Mouse (Mus musculus): ENCODE data around the gene Clns1a.

Gene Clns1a

DNA sequence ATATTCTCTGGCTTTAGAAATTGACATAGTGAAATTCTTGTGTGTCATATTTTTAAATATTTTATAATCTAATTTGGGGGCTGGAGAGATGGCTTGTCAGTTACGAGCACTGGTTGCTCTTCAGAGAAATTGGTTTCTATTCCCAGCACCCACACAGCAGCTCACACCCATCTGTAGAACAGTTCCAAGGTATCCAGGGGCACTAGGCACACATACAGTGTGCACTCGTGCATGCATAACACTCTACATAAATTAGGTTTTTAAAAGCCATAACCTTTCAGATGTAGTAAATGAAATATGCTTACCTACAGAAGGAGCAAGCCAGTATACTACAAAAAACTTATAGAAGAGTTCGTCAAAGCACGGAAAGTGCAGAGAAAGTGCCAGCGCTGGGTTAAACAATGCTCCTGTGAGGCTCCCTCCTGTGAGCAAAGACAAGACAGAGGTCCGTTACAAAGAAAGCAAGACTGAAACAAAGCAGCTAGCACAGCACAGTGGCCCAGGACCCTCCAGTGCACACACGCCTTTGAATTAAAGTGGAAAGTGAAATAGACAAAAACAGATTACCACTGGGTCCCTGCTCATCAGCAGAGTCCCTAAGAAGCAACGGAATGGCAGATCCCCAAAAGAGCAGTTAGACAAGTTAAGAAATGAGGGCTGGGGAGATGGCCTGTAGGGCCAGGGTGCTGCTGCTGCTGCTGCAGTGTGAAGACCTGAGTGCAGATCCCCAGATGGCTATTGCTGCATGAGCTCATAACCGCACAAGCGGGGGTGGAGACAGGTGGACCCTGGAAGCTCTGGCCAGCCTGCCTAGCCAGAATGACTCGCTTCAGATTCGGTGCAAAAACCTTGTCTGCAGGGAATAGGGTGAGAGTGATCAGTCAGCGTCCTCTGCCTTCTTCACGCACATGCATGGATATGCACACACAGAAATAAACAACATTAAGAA, 32.5 kb downstream of the Clns1a start:
- no peak for DNase-seq

DNA sequence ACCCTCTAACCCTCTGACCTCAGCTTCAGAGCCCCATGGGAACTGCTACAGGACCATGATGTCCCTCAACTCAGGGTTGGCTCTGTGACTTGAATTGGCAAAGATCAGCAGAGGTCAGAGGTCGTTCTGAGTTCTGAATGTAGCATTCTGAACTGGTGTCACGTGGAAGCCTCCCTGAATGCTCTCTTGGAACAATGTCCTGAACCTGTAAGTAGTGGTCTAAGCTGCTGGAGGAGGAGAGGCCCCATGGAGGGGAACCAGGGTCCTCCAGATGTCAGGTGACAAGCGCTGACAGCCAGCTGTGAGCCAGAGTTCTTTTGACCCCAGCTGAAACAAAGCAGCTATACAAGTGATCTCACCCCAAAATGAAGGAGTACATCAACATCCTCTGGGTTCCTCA, 34.0 kb downstream of the Clns1a start:
- no peak for DNase-seq

DNA sequence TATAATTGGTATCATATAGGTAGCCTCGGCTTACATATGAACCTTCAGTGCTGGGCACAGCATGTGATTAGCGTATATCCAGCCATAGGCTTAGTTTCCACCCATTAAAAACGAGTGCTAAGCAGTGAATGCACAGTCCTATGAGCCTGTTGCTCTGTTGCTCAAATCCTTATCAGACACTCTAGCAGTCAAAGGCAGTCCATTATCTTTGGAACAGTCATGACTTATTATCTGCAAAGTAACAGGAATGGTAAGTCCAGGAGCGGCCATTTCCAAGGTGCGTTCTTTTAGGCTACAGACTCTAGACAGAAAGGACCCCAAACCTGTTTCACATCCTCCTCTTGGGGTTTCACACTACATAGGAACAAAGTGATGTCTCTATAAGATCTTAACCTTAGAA, 37.2 kb downstream of the Clns1a start:
- no peak for DNase-seq

DNA sequence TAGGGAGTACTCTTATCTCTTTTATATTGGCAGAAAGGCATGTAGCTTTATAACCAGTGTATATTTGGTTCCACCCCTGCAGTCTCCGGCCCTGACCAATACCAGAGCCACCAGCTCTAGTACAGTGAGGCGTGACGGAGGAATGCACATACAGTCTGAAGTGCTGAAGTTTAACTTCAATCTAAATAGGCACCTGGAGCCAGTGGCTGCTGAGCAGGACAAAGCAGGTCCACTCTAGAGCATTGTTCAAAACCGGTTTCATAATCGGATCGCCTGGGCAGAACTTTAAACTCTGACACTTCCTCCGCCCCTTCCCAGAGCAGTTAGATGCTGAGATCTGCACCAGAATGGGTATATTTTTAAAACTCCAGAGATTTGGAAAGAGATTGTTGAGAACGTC, 38.6 kb downstream of the Clns1a start:
- no peak for DNase-seq

DNA sequence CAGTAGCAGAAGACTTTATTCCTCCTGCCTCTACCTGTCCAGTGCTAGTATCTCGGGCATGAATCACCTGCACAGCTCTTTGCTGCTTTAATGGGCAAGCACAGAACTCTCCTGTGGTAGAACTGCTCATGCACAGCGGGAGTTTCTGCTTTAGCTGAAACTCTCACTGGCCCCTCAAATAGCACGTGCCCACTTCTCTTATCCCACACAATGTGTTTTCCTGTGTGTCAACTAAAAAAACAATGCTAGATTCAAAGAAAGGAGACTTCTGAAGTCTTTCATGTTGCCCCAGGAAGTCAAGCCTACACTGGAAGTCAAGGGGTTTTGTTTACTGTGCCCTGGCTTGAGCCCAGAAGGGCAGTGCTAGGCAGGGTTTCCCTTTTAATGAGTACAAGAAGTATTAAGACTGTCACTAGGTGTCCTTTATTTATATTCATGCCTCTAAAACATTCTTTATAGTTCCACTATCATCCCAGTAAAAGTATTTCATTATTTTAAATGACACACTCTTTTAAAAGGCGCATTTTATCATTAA, 39.5 kb downstream of the Clns1a start:
- DNase-seq = no peak

DNA sequence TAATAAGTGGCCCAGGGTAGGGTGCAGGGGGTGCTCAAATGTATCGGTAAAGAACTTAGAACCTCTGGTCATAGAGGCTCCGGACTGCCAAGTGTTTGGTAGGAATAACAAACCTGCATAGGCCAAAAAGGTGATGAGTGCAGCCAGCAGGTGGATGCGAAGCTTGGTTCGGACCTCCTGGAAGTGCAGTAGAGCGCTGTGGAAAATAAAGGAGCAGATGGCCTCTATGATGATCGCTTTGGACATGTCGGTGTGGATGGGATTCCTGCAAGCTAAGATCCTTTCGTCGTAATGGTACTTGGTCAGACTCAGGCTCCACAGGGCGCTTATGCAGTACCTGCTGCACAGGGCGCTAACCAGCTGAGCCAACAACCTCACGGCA, 40.8 kb downstream of the Clns1a start:
- DNase-seq = no peak

DNA sequence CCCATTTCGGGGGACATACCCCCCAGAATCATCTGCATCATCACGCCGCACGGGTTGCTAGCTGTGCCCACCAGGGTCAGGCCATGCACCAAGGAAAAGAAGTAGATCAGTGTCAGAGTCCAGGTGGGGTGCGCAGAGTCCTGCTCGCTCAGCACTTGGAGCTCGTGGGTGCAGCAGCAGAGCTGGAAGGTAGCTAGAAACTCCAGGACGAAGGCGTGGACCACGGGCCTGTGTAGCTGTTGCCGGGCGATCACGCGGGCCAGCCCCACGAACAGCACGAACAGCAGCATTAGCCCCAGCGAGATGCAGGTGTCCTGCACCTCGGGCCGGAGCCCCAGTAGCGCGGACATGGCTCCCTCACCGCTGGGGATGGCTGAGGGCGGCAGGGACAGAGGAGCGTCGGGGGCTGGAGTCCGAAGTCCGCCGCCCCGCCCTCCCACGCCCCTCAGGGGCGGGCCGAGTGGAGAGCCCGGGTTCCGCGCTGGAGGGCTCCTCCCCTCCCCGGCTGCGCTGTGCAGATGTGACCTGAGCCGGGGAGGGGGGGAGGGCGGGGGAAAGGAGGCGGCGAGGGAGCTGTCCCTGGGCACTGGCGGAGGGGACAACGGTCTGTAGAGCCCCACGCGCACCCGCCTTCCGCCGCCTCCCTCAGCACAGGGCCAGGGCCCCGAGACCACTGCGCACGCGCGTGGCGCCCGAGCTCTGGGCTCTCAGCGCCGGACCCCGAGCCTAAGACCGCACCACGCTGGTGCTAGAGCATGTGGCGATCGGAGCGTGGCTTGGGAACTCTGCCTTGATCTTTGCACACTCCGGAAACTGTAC, 41.4 kb downstream of the Clns1a start, which contains the start of gene Aqp11:
Gene Aqp11, minus strand, starts transcription at position 652 of the 819 bp plus-strand sequence.
- DNase-seq = peak; percentile 75 to 84

DNA sequence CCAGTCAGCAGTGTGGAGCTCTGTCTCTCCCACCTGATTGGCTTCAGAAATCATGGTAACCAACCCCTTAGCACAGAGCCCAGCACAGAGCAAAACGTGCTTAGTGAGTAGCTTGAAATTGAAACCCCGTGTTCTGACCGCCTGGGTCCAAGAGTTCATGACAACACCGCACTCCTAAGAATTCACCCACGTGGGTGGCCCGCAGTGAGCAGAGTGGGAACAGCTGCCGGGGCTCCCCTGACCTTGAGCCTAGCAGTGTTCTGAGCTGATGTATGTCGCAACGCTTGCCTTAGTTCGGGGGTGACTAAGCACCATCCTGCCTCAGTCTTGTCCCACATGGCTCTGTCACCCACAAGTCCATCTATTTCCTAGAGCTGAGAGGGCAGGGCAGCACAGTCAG, 44.5 kb downstream of the Clns1a start:
- no peak for DNase-seq

DNA sequence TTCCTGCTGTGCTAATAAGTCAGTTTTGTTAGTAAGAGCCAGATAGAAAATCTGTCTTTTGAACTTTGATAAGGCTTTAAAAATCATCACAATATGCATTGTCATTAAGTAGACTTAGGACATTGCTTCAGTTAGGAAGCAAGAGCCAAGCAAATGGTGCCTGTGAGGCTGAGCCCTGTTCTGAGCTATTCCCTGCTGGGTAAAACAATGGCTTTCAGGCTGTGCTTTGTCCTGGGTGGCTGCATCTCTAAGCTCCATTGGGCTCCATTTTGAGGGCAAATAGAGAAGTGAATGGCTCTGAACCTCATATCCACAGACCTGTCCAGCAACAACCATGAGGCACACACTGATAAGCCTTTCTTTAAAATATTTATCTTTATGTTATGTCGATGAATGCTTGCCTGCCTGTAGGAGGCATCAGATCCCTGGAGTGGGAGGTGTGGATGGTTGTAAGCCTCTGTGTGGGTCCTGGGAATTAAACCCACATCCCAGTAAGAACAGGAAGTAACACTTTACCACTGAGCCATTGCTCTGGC, 45.4 kb downstream of the Clns1a start:
- DNase-seq = no peak

DNA sequence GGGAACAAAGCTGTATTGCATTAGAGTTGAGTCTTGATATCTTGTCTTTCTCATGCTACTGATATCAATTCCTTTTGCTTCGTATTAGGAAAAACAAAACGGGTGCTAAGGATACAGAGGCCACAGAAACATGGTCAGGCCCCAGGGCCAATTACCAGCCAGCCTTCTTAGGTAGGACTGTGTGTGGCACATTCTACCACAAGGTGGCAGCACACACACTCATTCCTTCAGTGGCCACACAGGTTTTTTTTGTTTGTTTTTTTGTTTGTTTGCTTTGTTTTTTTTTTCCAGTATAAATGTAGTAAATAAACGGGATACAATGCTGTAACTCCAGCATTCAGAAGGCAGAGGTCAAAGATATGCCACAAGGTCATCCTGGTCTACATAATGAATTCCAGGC, 48.9 kb downstream of the Clns1a start:
- peak in 1 of 2 experiments; percentile 54 for DNase-seq

DNA sequence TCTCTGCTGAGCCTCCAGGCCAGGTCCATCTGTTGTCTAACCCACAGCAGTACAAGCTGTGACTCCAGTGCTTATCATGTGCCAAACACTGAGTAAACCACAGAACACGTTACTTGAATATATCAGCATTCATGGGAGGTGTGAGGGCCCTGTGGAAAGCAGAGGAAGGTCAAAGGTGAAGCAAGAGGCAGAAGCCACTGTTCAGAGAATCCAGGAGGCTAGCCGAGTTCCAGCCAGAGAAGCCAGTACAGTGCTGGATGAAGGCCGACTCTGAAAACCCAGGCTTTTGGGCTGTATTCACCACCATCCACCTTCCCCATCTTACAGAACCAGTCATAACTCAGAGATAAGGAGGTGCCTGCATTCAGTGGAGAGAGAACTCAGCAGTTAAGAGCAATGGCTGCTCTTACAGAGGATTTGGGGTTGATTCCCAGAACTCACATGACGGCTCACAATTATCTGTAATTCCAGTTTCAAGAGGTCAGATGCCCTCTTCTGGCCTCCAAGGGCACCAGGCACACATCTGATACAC, 50.8 kb downstream of the Clns1a start:
- DNase-seq = no peak

DNA sequence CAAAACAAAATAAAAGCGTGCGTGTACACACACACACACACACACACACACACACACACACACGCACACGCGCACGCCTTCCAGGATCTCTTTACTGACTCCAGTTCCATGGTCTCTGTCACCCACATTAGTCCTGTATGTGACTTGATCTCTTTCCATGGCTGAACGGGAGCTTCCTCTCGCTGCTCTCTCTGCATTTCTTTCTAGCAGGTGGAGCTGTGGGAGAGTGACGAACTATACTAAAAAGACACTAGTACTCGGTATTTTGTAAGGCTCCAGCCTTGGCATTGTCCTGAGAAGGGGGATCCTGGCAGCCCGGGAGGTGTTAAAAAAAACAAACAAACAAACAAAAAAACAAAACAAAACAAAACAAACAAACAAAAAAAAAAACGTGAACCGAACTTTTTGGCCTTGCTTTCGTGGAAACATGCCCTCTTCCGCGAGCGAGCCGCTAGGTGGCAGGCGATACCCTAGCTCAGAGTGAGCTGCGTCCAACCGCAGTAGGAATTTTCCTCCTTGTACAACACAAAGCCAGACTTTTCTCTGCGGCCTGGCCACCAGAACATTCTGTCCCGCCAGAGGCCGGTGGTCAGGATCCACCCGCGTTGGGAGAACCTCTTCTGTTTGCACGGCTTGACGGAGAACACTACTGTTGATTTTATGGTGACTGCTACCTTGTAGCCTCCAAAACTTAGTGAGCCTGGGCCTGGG, 51.5 kb downstream of the Clns1a start:
- peak; percentile 63 to 80 for DNase-seq

DNA sequence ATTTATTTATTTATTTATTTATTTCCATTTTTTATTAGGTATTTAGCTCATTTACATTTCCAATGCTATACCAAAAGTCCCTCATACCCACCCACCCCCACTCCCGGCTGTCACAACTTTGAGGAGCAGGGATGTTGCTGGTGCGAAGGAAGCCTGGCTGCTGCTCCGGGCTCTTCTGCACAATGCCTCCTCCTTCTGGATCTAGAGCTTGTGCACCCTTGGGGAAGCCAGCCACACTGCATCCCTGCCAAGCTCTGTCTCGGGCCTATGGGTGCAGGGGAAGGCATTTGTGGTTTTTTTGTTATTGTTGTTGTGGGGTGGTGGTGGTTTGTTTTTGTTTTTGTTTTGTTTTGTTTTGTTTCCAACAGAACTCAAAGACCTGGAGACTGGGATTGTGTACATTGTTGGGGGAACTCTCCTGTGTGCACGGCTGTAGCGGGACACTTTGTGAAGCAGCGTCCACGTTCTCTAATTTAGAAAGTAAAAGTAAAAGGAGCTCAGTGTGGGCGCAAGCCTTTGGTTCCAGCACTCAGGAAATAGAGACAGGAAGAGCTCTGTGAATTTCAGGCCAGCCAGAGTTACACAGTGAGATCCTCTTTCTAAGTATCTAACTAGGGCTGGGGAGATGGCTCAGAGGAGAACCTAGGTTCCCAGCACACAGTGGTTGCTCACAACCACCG, 52.2 kb downstream of the Clns1a start:
- DNase-seq = peak in 1 of 2 experiments; percentile 30

DNA sequence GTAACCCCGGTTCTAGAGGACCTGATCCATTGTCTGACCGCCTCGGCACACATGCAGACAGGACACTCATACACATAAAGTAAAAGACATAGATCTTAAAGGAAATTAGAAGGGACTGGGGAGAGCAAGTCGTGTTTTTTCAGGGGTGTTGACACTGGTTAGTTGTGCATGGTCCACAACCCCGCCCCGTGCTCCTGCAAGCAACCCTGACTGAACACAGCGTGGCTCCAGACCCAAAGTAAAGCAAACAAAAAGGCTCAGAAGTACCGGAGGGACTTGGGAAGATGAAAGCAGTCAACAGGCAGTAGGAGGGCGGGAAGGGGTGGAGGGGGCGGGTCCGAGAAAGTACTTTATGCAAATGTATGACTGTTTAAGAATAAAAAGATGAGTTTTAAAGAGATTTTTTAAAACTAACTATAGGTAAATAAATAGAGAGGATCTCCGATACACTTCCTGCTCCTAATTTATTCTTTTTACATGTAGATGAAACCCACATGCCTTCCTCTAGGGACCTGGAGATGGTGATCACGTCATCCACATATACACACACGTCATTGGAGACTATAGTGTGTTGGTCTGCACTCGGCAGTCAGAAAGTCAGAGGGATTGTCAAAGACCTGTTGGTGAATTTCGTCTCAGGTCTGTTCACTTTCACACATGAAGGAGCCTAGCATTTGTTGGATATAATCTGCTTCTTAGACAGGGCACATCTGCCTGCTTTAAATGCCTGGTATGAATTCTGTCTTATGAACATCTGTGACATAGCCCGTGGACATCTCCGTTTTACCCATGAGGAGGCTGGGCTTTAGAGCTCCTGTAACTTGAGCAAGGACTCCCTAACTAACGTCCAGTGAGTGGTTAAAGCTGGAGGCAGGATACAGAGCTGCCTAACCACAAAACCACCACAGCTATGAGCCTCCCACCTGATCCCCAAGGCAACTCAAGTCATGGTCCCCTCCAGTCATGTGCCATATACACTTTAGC, 53.1 kb downstream of the Clns1a start:
- peak; percentile 8 to 29 for DNase-seq

DNA sequence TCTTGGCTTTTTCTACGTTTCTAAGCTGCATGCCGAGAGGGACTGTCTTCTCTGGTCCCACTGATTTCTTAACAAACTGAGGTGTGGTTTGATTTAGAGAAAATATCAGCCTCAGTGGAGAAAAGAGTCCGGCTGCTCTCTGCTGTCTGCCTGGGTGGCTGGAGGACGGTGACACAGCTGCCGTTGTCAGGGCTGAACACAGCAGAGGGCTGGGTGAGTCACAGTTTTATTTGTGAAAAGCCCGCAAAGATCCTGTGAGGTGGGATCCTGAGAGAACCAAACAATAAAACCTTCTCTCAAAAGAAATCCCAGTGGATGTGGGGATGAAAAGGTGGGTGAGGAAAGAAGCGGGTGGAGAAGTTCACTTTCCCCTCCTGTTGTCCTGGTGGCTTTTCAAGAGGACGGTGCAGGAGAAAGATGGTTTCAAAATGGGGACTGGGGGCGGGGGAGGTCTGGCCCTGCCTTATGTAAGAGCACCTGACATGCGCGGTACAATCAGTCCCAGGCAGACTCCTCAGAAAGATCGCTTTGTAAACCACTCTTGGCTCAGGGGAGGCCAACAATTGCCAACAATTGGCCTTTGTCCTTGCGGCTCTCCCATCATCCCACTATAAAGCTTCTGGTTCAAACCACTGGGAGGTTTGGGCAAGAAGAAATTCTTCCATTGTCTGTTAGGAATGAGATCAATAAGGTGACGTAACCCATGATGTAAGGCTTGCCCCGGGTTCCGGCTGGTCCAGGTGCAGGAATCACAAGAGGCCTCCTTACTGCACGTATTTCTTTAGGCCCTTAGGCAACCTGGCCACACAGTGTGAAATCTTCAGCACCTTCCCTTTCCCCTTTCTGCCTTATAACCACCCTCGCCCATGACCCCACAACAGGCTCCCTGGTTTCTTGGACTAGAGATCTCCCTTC, 60.8 kb downstream of the Clns1a start:
- no peak for DNase-seq

DNA sequence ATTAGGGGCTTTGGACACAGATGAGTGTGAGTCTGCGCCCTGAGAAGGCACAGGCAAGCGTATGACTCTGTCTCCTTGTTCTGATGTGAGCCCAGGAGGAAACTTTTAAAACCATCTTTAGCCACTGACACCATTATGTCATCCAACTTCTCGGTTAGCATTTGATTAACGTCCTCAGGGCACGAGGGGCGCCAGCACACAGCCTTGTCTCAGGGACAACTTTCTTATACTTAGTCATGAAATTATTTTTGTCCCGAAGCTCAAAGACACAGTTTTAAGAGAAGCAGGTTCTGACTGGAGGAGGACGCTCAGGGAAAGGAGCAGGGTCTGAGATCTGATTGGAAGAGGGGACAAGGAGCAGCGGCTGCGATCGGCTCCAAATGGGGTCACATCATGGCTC, 68.2 kb downstream of the Clns1a start:
- DNase-seq = no peak

DNA sequence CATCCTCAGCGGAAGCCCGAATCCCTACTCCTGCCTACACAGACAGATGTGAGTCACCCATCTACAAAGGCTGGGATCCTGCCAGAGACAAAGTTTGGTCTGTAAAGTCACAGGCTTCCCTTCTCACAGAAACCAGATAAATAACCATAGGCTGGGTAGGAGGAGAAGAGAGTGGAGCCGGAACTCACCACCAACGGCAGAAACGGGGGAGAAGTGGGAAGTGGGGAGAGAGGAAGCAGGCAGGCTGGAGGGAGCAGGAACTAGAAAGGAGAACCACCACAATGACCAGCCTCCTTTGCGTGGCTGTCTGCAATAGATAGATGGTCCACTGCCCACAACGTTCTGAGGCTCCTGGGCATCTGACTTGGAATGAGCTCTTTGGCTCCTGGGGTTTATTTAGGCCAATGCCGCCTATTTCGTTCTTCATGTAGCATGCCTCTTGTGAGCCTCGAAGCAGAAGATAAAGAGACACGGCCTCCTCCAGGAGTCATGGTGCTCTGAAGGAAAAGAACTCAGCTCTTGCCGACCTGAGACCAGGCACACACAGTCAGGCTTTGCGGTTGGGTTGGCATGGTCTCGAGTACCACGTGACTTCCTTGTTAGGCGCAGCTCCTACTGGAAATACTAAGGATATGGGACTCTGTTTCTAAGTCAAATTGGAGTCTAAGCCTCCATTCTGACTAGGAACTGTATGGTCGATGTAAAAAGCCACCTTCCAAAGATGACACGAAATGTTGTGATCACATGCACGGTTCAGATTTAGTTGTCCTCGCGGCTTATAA, 68.9 kb downstream of the Clns1a start:
- no peak for DNase-seq

DNA sequence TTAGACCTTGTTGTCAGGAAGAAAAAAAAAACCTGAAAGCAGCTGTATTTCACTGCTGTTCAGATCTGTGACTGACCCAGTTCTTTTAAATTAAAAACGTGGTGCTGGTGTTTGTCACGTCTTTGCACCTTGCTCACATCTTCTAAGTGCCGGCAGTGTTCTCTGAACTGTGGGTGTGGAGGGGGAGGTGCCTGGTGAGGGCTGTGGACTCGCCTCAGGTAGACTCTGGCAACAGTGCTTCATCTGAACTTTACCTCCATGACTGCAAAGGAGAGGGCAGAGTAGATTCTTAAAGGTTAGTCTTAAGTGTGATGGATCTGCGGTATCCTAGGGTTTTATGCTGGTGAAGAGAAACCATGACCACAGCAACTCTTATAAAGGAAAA, 69.5 kb downstream of the Clns1a start:
- DNase-seq = no peak

Data from spleen, adult 18-20 months (tissue).